Mouse (Mus musculus) spleen, postnatal 10 days (tissue): ENCODE data around the gene Katnal1.
A peak's percentile ranks its signal among the peaks of the same experiment; 100 is the strongest.

ENCODE experiments used
- DNase-seq, 2 experiments: peaks; one replicate each; pipeline ENCODE4 v3.0.0; 2021 to 2022; ENCODE audit warnings: low spot score in 2 of 2

Katnal1 gene

DNA sequence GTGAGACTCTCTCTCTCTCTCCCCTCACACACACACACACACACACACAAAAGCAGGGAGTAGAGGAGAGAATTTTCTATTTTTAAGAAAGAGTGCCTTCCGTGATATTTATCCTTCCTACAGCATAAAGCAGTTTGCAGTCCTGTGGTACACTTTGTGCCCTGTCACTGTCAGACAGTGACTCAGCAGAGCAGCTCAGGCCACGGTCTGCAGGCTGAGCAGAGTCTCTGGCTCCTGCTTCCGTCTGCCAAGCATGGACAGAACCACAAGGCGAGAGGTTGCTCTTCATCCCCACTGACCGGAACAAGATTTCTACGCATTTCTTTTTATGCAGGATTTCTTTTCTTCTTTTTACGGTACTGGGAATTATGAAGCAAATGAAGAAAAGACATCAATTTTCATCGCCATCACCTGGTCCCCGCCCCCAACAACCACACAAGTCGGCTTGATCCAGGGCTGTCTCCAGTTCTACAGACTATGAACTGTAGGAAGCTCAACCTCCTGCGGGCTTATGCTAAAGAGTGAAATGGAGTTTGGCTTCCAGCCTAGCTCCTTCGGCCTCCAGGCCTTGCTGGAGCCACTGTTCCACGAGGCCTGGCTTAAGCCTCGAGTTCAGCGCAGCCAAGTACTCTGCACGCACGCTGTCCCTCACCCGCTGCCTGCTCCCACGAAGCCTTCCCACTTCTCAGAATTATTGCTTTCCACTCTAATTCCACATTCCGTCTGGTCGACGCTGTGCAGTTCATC lies 25.4 kb upstream of the Katnal1 start:
- DNase-seq, result no peak

- no peak for DNase-seq
These were observed 24.0 kb upstream of the Katnal1 start for GRCm38 (mm10) chr5:148953098-148953497.

DNA sequence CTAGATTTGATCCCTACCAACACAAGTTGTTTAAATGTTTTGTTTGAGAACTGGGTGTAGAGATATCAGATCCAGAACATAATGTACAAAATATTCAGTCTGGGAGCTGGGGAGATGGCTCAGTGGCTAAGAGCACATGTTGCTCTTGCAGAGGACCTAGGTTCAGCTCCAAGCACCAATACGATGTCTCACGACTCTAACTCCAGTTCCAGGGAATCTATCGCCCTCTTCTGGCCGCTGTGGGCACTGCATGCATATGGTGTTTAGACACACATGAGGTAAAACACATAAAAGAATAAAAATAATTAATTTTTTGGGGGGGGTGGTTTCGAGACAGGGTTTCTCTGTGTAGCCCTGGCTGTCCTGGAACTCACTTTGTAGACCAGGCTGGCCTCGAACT lies 23.3 kb upstream of the Katnal1 start:
- peak; percentile 51 to 81 for DNase-seq

DNA sequence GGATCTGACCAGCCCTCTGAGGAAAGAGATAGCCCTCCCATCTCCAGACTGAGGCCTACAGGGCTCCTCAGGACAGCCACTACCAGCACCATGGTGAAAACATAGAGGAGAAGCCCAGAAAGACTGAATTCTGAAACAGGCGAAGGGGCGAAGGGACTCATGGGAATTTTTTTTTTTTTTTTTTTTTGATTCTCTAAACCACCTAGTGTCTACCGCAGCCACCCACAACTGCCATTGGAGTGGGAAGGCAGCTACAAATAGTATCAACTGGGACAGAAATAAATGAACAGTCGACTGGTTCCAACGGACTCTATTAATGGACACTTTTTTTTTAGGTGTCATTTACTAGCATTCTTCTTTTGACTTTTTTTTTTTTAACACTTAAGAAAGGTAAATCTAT lies 22.2 kb upstream of the Katnal1 start:
- DNase-seq, result no peak

DNA sequence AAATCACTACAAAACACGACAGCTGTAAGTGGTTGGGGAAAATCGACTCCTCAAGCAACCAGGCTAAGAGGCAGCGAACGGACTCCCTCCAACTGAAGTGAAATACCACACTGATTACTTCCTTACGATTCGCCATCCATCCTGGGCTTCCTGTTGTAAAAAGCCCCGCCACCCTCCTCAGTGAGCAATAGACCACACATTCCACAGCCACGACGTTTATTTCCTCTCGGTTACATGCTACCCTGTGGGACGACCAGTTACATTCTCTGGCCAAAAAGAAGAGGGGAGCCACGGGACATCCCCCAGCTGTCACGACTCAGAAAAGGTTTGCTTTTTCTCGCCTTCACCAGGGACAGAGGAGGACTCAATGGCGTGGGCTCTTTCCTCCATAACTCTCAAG lies 20.9 kb upstream of the Katnal1 start:
- no peak for DNase-seq

DNA sequence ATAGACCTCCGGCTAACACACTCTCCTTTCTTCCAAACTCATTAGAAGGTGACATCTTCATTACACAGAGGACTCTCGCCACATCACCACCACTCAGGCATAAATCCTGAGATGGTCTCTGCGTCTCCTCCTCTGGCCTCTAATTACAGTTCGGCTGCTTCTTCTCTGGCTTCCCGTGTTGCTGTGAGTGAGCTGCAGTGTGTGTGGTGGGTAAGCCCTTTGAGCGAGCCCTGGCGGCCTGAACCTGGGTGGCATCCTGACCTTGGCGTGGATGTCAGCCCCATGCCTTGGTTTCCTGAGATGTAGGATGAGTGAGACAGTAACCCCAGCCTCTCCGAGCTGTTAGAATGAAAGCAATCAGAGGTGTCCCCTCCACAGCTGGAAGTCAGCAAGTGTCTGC lies 19.5 kb upstream of the Katnal1 start:
- no peak for DNase-seq

DNA sequence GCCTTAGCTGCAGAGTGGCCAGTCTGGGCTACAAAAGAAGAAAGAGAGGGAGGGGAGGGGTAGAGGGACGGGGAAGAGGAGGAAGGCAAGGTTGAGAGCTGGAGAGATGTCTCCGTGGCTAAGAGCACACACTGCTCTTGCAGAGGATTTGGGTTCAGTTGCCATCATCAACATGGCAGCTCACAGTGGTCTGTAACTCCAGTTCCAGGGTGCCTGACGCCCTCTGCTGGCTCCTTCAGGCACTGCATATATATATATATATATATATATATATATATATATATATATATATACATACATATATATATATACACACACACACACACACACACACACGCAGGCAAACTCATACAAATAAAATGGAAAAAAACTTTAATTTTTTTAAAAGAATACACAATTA lies 18.3 kb upstream of the Katnal1 start:
- no peak for DNase-seq

DNA sequence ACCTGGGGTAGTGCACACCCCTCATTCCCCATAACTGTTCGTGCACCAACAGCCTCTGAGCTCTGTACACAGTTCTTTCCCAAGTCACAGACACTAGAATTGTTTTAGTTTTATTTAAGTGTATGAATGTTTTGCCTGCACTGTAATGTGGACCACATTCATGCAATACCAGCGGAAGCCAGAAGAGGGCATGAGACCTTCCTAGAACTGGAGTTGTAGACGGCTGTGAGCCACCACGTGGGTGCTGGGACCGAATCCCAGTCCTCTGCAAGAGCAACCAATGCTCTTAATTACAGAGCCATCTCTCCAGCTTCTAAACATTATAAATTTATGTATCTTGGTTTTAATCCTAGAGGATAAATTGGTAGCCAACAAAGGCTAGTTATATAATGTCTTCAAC lies 17.7 kb upstream of the Katnal1 start:
- DNase-seq, result peak; percentile 43 to 67

- DNase-seq, result no peak
These were observed 16.6 kb upstream of the Katnal1 start for GRCm38 (mm10) chr5:148945735-148946134.

- no peak for DNase-seq
These were observed 14.9 kb upstream of the Katnal1 start for GRCm38 (mm10) chr5:148944024-148944423.

GRCm38 (mm10) chr5:148943444-148943843 lies 14.3 kb upstream of the Katnal1 start:
- DNase-seq, result no peak

GRCm38 (mm10) chr5:148942957-148943356 lies 13.8 kb upstream of the Katnal1 start:
- DNase-seq, result no peak

- DNase-seq, result peak in 1 of 2 experiments; percentile 53
These were observed 13.2 kb upstream of the Katnal1 start for GRCm38 (mm10) chr5:148942305-148942704.

DNA sequence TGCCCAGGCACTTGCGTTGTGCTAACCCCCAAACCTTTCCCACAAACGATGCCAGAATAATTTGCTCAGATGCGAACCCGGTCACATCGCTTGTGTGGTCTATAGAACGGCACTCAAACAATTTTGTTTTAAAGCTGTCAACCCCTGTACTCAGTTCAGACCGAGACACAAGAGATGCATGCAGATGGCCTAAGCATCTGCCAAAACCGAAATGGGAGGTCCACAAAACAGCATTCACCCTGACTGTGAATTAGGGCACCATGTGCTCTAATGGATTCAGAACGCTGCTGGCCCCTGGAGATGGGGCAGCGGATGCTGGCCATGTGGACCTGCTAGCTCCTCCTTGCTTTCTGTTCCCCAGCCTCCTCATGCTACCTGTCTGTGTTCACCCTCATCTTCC lies 12.7 kb upstream of the Katnal1 start:
- no peak for DNase-seq

- DNase-seq, result peak in 1 of 2 experiments; percentile 32
These were observed 10.8 kb upstream of the Katnal1 start for GRCm38 (mm10) chr5:148939948-148940382.

GRCm38 (mm10) chr5:148936516-148936951 lies 7.4 kb upstream of the Katnal1 start:
- no peak for DNase-seq

GRCm38 (mm10) chr5:148935871-148936270 lies 6.8 kb upstream of the Katnal1 start:
- DNase-seq, result no peak

- DNase-seq, result peak in 1 of 2 experiments; percentile 50
These were observed 6.1 kb upstream of the Katnal1 start for GRCm38 (mm10) chr5:148935071-148935821.

DNA sequence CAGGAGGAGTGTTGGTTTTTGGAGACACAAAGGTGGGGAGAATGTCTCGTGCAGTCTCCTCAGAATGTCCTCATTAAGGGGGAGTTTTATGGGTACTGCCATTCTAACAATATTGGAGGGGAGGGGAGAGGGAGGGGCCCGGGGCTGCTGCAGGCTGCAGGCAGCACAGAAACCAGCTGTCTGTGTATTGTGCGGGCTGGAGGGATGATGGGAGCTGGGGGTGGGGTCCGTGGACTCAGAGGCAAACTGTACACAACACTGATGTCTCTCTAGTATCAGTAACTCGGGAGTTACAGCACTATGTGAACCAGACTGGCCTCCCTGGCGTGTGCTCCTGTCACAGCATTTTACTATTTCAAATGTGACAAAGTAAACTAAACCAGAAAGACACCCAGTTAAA lies 5.3 kb upstream of the Katnal1 start:
- no peak for DNase-seq

DNA sequence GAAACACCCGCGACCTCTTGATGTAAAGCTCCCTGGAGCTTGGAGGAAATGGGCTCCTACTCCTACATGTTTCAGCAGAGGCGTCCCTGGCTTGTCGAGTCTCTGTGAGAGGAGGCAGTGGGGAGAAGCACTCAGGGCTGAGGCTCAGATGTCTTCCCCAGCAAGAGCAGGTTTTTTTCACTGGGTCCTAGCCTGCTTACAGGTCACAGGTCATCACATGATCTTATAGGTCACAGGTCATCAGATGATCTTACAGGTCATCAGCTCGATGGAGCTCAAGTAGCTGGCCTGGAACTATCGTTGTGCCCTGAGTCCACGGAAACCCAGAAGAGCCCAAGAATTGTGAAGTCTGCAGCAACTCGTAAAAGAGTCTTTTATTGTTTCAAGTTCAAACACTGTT lies 4.6 kb upstream of the Katnal1 start:
- no peak for DNase-seq

GRCm38 (mm10) chr5:148931301-148931700 lies 2.2 kb upstream of the Katnal1 start:
- no peak for DNase-seq

DNA sequence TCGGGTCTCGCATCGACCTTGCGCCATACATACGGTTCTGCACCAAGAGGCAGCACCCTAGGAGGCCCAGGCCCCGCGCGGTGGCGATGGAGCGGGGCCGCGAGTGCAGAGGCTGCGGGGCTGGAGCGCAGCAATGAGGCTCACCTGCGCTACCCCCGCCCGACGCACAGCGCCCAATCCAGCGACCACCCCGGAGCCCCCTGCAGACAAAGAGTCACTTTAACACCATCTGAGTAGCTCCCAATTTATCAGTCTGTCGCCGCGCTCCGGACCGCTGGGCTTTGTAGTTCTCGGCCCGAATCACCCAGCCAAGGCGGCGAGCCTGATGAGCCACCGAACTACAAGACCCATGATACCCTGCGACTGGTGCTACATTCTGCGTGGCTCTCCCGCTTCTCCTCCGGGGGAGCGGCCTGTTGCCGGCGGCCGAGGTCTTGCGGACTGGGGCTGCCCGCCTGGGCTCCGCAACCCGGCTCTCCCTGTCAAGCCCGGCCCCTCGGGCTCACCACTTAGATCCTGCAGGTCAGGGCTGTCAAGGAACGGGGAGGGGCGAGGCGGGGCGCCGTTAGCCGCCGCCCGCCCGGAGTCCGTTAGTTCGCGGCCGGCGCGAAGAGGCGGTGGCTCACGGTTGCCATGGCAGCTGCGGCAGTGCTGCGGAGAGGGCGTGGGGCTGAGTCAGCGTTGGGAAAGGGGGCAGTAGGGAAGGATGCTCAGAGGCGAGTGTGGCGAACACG lies 571 bp downstream of the Katnal1 start:
- DNase-seq, result peak; percentile 94
